Mouse (Mus musculus) MN1 (cell line): ENCODE measurements at regions not wholly inside any gene's neighbourhood (a gene's known extent, or its start where the extent isn't known, plus 50 kb on each side); places are given as distances from the start of the nearest gene placed in this dataset.

Experiments used
- DNase-seq: peaks from one replicate; pipeline ENCODE4 v3.0.0-alpha.2; 2016; ENCODE audit warnings: low spot score

- DNase-seq, result no peak
Measured at GRCm38 (mm10) chr7:36829710-36830109, 131.8 kb downstream of the Tshz3 start.

DNA sequence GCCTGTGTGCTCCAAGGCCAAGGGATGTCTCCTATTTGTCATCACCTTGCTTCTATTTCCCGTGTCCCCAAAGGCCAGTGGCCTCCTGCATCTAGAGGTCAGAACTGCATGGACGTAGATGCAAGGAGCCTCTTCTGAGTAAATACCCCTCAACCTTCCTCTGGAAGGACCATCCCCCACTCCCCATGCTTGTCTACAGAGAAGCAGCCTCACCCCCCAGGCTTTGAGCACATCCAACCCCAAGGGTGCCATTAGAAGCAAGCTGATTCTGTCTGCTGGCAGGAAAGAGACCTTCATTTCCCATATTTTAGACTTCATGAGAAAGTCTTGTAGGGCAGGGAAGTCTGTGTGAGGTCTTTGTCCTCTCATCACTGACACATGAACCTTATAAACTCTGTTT, 132.2 kb downstream of the Tshz3 start:
- no peak for DNase-seq

DNA sequence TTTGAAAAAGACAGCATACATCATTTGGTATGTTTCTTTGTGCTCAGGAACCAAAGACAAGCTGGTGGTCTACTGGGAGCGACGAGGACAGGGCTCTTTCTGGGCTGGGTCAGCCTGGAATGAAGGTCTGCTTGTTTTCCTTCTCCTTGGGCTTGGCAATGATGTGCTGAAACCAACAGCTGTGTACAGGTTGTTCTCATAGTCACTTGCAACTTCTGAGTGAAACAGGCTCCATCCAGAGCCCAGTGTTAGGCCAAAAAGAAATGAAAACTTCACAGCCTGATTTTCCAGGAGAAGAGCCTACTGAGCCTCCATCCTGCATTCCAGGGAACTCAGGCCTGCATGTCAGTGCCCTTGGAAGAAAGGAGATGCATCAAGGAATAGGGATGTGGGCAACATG, 150.4 kb downstream of the Tshz3 start:
- DNase-seq, result no peak

GRCm38 (mm10) chr7:36851275-36851889, 153.5 kb downstream of the Tshz3 start:
- DNase-seq, result no peak

GRCm38 (mm10) chr7:36854308-36854707, 156.4 kb downstream of the Tshz3 start:
- no peak for DNase-seq

DNA sequence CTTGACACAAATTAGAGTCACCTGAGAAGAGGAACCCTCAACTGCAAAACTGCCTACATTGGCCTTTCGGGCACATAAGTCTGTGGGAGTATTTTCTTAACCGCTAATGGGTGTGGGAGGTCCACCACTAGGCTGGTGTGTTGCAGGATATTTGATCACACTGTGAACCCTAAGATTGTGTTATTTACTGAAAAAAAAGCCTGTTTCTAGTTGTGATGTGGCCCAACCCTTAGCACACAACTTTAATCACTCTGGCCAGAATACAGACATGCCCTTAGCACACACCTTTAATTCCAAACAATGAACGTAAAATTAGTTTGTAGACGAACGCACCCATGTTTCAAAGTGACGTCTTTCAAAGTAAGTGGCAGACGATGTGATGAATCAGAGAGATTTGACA, 161.5 kb downstream of the Tshz3 start:
- no peak for DNase-seq

GRCm38 (mm10) chr7:36862481-36862880, 164.6 kb downstream of the Tshz3 start:
- no peak for DNase-seq

DNA sequence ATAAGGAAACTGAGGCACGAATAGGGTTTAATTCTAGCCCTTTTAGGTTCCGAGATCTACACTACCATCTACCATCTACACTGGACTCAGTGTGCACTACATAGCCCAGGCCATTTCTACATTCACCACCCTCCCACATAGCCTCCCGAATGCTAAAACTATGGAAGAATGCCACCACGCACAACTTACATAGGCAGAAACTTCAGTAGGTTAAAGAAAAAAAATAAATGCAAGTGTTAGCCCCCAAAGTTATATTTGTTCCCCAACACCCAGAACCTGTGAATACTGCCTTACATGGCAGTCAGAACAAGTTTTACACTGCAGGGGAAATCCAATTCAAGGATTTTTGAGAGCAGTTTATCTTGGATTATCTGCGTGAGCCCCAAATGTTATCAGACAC, 165.8 kb downstream of the Tshz3 start:
- no peak for DNase-seq

GRCm38 (mm10) chr7:36864675-36865074, 166.8 kb downstream of the Tshz3 start:
- DNase-seq, result no peak

DNA sequence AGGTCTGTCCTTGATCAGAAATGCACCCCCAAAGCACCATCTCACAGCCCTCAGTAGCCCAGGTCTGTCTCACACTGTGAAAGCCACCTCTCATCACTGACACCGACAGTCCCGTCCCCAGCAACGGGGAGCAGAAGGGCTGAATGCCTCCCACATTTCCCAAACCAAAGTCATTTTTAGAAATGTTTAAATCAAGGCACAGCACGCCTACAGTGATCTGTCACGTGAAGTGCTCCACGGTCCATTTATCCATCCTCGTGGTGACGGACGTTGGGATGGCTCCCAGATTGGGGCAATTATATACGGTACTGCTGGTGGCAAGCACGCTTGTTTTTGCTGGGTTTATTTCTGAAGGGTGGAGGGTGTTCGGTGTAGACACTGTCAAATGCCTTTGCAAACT, 168.7 kb downstream of the Tshz3 start:
- DNase-seq, result no peak

GRCm38 (mm10) chr7:36874004-36874403, 176.1 kb downstream of the Tshz3 start:
- no peak for DNase-seq

DNA sequence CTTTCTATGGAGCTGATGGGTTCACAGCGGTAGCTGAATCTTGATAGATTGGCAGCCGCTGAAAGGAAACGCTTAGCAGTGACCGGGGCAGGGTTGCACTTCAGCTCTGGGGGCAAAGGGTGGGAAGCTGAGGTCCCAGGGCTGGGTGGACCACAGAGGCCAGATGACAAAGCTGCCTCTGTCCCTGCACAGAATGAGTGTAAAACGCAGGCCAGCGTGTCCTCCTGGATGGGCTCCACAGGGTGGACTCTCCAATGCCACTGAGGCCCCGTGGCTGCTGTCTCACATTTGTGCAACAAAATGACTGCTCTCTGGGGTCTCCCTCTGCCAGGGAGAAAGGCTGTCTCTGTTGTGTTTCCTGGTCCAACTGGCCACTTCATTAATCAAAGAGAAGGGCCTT, 179.8 kb downstream of the Tshz3 start:
- no peak for DNase-seq

GRCm38 (mm10) chr7:36892776-36893500, 195.0 kb downstream of the Tshz3 start:
- DNase-seq, result no peak

DNA sequence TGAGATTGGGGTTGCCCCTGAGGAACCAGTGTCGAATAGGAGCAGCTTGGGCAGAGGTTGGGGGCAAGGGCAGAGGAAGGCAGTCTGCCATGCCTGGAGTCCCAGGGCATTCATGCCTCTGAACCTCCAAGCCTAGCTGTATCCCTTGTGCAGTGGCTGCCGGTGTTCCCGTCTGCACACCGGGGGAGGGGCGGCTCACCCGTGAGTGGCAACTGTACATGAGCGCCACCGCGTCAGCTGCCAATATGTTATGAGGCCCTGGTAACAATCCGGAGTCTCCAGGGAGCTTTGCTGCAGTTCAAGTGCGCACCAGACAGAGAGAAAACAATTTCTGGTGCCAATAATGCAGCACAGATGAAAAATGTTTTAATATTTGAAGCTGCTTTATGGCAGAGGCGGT, 198.4 kb downstream of the Tshz3 start:
- DNase-seq, result no peak

DNA sequence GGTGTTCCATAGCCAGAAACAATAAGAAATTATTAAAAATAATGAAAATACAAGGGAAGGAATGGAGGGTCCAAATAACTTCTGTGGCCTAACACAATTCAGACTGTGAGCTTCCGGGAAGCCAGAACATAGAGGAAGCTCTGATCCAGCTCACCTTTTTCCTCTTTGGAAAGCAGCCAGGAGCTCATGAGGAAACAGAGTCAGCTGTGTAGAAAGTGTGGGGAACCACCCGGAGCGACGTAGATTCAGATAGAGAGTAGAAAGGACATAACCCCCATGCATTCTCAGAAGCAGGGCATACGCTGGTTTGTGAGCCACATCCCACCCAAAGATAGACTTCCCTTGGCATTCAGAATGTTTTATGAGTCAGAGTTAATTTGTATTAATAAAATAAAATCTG, 203.6 kb downstream of the Tshz3 start:
- DNase-seq, result no peak

DNA sequence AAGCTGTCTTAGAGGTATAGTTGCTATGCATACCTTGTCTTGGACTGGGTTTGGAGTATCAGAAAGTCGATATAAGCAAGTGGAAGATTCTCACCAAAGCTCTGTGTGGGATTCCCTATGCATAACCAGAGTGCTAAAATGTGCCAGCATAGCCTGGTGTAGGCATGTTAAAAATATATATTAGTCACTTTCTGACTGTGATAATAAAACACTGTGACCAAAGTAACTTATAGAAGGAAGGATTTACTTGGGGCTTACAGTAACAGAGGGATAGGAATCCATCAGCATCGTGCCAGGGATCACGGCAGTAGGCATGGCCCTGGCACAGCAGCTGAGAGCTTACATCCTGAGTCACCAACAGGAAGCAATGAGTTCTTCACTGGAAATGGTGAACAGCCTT, 215.4 kb downstream of the Tshz3 start:
- DNase-seq, result no peak

DNA sequence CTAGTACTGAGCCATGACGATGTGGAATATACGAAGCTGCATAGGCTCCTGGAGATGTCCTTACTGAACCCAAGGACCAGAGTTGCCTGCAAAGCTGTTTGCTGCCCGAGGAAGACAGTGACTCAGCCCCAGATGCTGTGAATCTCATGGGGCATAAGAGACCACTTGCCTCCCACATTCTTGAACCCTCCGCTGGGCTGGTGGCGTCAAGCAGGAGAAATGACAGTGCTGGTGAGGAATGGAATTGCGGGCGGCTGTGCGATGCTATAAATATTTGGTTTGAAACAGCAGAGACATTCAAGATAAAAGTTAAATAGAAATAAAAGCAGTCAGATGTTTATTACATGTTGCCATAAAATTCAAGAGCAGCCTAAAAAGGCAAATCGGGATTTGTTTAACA, 216.3 kb downstream of the Tshz3 start:
- DNase-seq, result no peak

- DNase-seq, result no peak
Measured at GRCm38 (mm10) chr7:36915171-36915570, 217.3 kb downstream of the Tshz3 start.

GRCm38 (mm10) chr7:36917011-36917410, 219.1 kb downstream of the Tshz3 start:
- DNase-seq, result no peak

DNA sequence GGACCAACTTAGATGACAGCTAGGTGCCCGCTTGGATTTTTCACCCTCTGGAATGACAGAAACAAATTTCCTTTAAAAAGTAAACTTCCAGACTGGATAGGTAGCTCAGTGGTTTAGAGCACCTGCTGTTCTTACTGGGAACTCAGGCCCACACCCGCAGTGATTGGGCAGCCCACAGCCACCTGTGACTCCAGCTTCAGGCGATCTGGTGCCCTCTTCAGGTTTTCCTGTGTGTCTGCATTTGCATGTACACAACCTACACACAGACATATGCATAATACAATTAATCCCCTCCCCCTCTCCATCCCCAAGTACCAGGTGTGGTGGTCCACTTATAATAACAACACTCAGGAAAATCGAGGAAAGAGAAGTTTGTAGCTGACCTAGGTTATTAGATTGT, 221.5 kb downstream of the Tshz3 start:
- no peak for DNase-seq

DNA sequence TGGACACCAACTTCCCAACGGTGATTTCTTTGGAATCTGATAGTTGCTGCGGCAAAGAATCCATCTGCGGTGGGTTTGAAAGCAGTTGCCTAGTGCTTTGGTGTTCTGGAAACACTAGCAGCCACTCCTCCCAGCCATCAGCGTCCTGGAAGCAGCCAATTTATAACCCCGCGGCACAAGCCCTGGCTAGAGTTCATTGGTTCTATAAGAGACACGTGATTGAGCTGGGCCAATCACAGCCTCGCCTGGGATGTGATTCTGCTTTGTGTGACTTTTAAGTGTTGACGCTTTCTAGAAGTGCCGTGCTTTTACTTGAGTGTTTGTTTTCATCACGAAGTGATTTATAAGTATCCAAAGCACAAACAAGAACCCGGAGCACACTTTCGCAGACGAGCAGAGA, 223.1 kb downstream of the Tshz3 start:
- DNase-seq, result no peak

DNA sequence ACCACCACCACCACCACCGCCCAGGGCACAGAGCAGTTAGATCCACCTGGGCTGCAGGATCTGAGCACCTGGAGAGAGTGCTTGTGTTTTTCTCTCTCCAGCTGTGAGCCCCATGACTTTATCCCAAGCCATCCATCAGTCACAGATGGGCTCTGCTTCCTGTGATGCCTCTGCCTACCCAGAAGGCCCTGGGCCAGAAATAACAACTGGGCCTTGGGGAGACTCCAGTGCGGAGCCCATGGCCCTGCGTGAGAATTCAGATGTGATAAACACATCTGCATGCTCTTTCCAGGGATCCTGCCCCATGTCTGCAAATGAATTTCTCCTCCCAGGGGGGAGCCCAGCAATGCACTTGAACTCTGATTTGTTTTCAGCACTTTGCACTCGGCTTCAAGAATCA, 235.6 kb downstream of the Tshz3 start:
- DNase-seq, result no peak

GRCm38 (mm10) chr7:36934792-36935555, 237.1 kb downstream of the Tshz3 start:
- no peak for DNase-seq
